Mouse (Mus musculus): ENCODE measurements at regions not wholly inside any gene's neighbourhood (a gene's known extent, or its start where the extent isn't known, plus 50 kb on each side); places are given as distances from the start of the nearest gene placed in this dataset.

DNA sequence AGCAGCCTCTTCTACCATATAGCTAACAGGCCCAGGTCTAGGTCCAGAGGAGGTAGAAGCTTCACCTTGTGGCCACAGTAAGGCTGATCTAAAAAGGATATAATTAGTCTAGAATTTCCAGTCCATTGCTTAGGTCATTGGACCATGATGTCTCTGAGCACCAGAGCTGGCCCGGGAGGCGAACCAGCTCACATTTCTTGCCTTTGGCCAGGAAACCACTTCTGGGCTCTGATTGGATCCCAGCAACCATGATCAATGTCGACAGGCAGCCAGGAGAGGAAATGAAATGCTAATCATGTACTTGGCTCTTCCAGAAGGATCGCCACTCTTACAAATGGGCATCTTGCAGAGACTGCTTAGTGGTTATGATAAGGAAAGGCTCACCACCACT is 99.5 kb upstream of the Nrbf2 start:
- no peak for TF ChIP-seq POLR2AphosphoS5 (IDR thresholded peaks at IDR 0.05; ENCODE audit: borderline replicate concordance, low read depth, low read length)
- no peak for TF ChIP-seq TCF12 (IDR thresholded peaks at IDR 0.05; ENCODE audit: low read depth, low read length)
- no peak for TF ChIP-seq RAD21 (IDR thresholded peaks at IDR 0.05; ENCODE audit: low read depth, low read length)
- no peak for TF ChIP-seq USF1 (IDR thresholded peaks at IDR 0.05; ENCODE audit: low read depth, low read length)
- Histone ChIP-seq H3K9ac (ENCODE audit: control insufficient read depth, low read depth, low read length, poor library complexity, severe bottlenecking) (no peak overlapping the region), H3K4me1 (ENCODE audit: control insufficient read depth in 1 of 2, insufficient read depth in 2 of 2, low read length in 2 of 2) (peaks cover 0 to 2% of the 10 kb centered on the region in 2 experiments; a peak in 1 of 4 replicates), H3K27me3 (ENCODE audit: control insufficient read depth in 1 of 2, insufficient read depth in 2 of 2, low read length in 2 of 2) (no peaks in the 10 kb centered on the region), H3K9me3 (replicated peaks; ENCODE audit: insufficient read depth, low read length) (no peaks in the 10 kb centered on the region), H3K27ac (ENCODE audit: control insufficient read depth, low read depth, low read length) (no peak overlapping the region), H3K4me3 (ENCODE audit: control insufficient read depth in 1 of 2, insufficient read depth in 1 of 2, low read depth in 2 of 2, low read length in 2 of 2) (no peak overlapping the region), H3K36me3 (ENCODE audit: control insufficient read depth in 1 of 2, insufficient read depth in 2 of 2, low read length in 2 of 2) (peaks cover 3% of the 10 kb centered on the region in 2 experiments; a peak in 2 of 4 replicates), H3K79me2 (ENCODE audit: control insufficient read depth, insufficient read depth, low read length, poor library complexity) (no peaks in the 10 kb centered on the region)
- no peak for DNase-seq (ENCODE audit: low read depth, low spot score)

DNA sequence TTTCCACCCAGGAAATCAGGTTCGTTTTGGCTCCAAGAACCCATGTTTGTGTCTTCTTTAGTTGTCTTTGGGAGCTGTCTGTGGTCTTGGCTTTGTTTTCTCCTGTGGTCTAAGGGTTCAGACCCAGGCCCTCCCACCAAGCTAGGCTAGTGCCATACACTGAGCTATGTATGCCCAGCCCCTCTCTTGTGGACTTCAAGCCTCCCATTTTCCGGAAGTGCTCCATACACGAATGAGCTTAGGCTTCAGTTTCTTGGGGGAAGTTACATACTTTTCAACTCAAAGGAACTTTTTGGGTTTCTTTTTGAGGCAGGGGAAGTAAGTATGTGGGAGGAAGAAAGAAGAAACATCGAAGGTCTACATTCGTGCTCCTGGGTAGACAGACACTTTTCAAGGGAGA is 100.9 kb upstream of the Nrbf2 start:
- no peak for DNase-seq (ENCODE audit: low read depth, low spot score)
- Histone ChIP-seq H3K79me2 (ENCODE audit: control insufficient read depth, insufficient read depth, low read length, poor library complexity) (no peaks in the 10 kb centered on the region), H3K36me3 (ENCODE audit: control insufficient read depth in 1 of 2, insufficient read depth in 2 of 2, low read length in 2 of 2) (peaks cover 0 to 3% of the 10 kb centered on the region in 2 experiments; a peak in 1 of 4 replicates), H3K9me3 (replicated peaks; ENCODE audit: insufficient read depth, low read length) (no peaks in the 10 kb centered on the region), H3K27ac (ENCODE audit: control insufficient read depth, low read depth, low read length) (no peak overlapping the region), H3K4me3 (ENCODE audit: control insufficient read depth in 1 of 2, insufficient read depth in 1 of 2, low read depth in 2 of 2, low read length in 2 of 2) (no peak overlapping the region), H3K27me3 (ENCODE audit: control insufficient read depth in 1 of 2, insufficient read depth in 2 of 2, low read length in 2 of 2) (no peaks in the 10 kb centered on the region), H3K4me1 (ENCODE audit: control insufficient read depth in 1 of 2, insufficient read depth in 2 of 2, low read length in 2 of 2) (no peaks in the 10 kb centered on the region), H3K9ac (ENCODE audit: control insufficient read depth, low read depth, low read length, poor library complexity, severe bottlenecking) (no peak overlapping the region)
- TF ChIP-seq E2F4 (IDR thresholded peaks at IDR 0.05; ENCODE audit: borderline replicate concordance, low read depth, low read length) (no peak), TCF12 (IDR thresholded peaks at IDR 0.05; ENCODE audit: low read depth, low read length) (no peak), BHLHE40 (IDR thresholded peaks at IDR 0.05; ENCODE audit: borderline replicate concordance, low read depth, low read length) (no peak), MAX (IDR thresholded peaks at IDR 0.05; ENCODE audit: low read length) (no peak), RCOR1 (IDR thresholded peaks at IDR 0.05; ENCODE audit: low read depth, low read length) (no peak), ZNF384 (IDR thresholded peaks at IDR 0.05; ENCODE audit: low read depth, low read length) (no peak), NRF1 (IDR thresholded peaks at IDR 0.05; ENCODE audit: insufficient read depth, low read depth, low read length, poor library complexity, severe bottlenecking) (no peak), MYB (IDR thresholded peaks at IDR 0.05; ENCODE audit: low read depth, low read length) (no peak), NELFE (IDR thresholded peaks at IDR 0.05; ENCODE audit: low read depth, low read length) (no peak), USF1 (IDR thresholded peaks at IDR 0.05; ENCODE audit: low read depth, low read length) (no peak), TAL1 (IDR thresholded peaks at IDR 0.05; ENCODE audit: low read length) (no peak), MXI1 (IDR thresholded peaks at IDR 0.05; ENCODE audit: low read depth, low read length) (no peak), CHD1 (IDR thresholded peaks at IDR 0.05; ENCODE audit: low read depth, low read length) (no peak), POLR2A (IDR thresholded peaks at IDR 0.05; ENCODE audit: control insufficient read depth in 1 of 2, insufficient read depth in 1 of 2, low read depth in 1 of 2, low read length in 2 of 2, poor library complexity in 1 of 2) (no peak), MYC (IDR thresholded peaks at IDR 0.05; ENCODE audit: low read depth, low read length) (no peak), KAT2A (conservative IDR thresholded peaks at IDR 0.05; ENCODE audit: low read depth, low read length) (no peak)
